Mouse (Mus musculus): Measurements from ENCODE around the gene Nmt2. TPM values are rescaled to one million over a fixed set of nuclear protein-coding genes. Genes with fewer than 3 reads are reported as not detected.

The Nmt2 gene
- polyA plus RNA-seq, 1 experiment from 2014 or later = 79.6 TPM

Other genes with a start within 250 kb of the Nmt2 start
- 54.2 and 55.4 TPM in 2 replicates for gene Fam171a1, start 170.0 kb upstream of the Nmt2 start, polyA plus RNA-seq (2015; fragmentation: Nextera tagmentation; extraction: Ambion mirVana)
- gene Rpp38, start 48.4 kb downstream of the Nmt2 start, polyA plus RNA-seq (2015; fragmentation: Nextera tagmentation; extraction: Ambion mirVana) = 11.3 and 12.2 TPM in 2 replicates
- gene Acbd7, start 52.0 kb downstream of the Nmt2 start, polyA plus RNA-seq (2015; fragmentation: Nextera tagmentation; extraction: Ambion mirVana) = 1.3 and 2.3 TPM in 2 replicates
- not detected in 2 replicates for gene Olah, start 113.0 kb downstream of the Nmt2 start, polyA plus RNA-seq (2015; fragmentation: Nextera tagmentation; extraction: Ambion mirVana)
- 1.1 and 2.2 TPM in 2 replicates for gene Meig1, start 138.4 kb downstream of the Nmt2 start, polyA plus RNA-seq (2015; fragmentation: Nextera tagmentation; extraction: Ambion mirVana)
- 7.3 and 9.9 TPM in 2 replicates for gene Dclre1c, start 139.9 kb downstream of the Nmt2 start, polyA plus RNA-seq (2015; fragmentation: Nextera tagmentation; extraction: Ambion mirVana)
- 10.4 and 12.8 TPM in 2 replicates for gene Suv39h2, start 190.8 kb downstream of the Nmt2 start, polyA plus RNA-seq (2015; fragmentation: Nextera tagmentation; extraction: Ambion mirVana)
- gene Gm45902, start 228.6 kb downstream of the Nmt2 start, polyA plus RNA-seq (2015; fragmentation: Nextera tagmentation; extraction: Ambion mirVana) = 8.1 and 8.2 TPM in 2 replicates
- gene Hspa14, start 228.6 kb downstream of the Nmt2 start, polyA plus RNA-seq (2015; fragmentation: Nextera tagmentation; extraction: Ambion mirVana) = 63.1 and 70.7 TPM in 2 replicates
- gene Cdnf, start 228.8 kb downstream of the Nmt2 start, polyA plus RNA-seq (2015; fragmentation: Nextera tagmentation; extraction: Ambion mirVana) = 0.10 and 0.69 TPM in 2 replicates

Data from neural tube, embryonic 13.5 days (tissue).